Mouse (Mus musculus) intestine, postnatal 0 days (tissue): ENCODE data around the gene Fam43b. TPM values are rescaled to one million over a fixed set of nuclear protein-coding genes. Genes with fewer than 3 reads are reported as not detected.

Source experiments
- ATAC-seq: fragments of 200-750 bp; cut with Nextera tagmentation; 2 replicates; pipeline ENCODE4 v1.8.0; 2017; ENCODE audit warnings: mild to moderate bottlenecking, moderate TSS enrichment, moderate library complexity
- H3K27ac ChIP-seq: fragments of 300-500 bp; sonication (generic); 2 replicates; pipeline ENCODE4 v1.5.1; 2014; ENCODE audit warnings: mild to moderate bottlenecking, low read depth, low read length, moderate library complexity
- H3K27me3 ChIP-seq: fragments of 300-500 bp; sonication (generic); replicated peaks from 2 replicates; pipeline ENCODE4 v1.6.1; 2014; ENCODE audit warnings: low read length, mixed read lengths; ENCODE audit not compliant: control insufficient read depth, insufficient read depth
- H3K36me3 ChIP-seq: fragments of 300-500 bp; sonication (generic); 2 replicates; pipeline ENCODE4 v1.6.1; 2014; ENCODE audit warnings: mild to moderate bottlenecking, moderate library complexity; ENCODE audit not compliant: control insufficient read depth, insufficient read depth
- H3K4me1 ChIP-seq: fragments of 300-500 bp; sonication (generic); replicated peaks from 2 replicates; pipeline ENCODE4 v1.6.1; 2014; ENCODE audit warnings: antibody characterized with exemption, low read length, mixed read lengths; ENCODE audit not compliant: control insufficient read depth, insufficient read depth
- H3K4me2 ChIP-seq: fragments of 300-500 bp; sonication (generic); replicated peaks from 2 replicates; pipeline ENCODE4 v1.6.1; 2014; ENCODE audit warnings: low read depth, mild to moderate bottlenecking, moderate library complexity
- H3K4me3 ChIP-seq: fragments of 300-500 bp; sonication (generic); 2 replicates; pipeline ENCODE4 v1.5.1; 2014; ENCODE audit warnings: low read depth, low read length
- H3K9ac ChIP-seq: fragments of 300-500 bp; sonication (generic); 2 replicates; pipeline ENCODE4 v1.6.1; 2014; ENCODE audit warnings: mild to moderate bottlenecking, low read depth, low read length
- H3K9me3 ChIP-seq: fragments of 300-500 bp; sonication (generic); 2 replicates; pipeline ENCODE4 v1.6.1; 2016; ENCODE audit warnings: mixed run types; ENCODE audit not compliant: control insufficient read depth
- CTCF ChIP-seq: sonication (generic); IDR thresholded peaks from 2 replicates; pipeline ENCODE4 v1.5.1; 2016; ENCODE audit warnings: low read depth, mild to moderate bottlenecking, control low read depth, antibody characterized with exemption, moderate library complexity
- WGBS: fragments of 180-500 bp; shearing (Covaris S2); extraction: QIAGEN DNeasy Blood & Tissue Kit; methylation state at CpG from one replicate; pipeline ENCODE4 v1.1.7; 2014; 5-methylcytosine and 5-hydroxymethylcytosine counted together
- polyA plus RNA-seq: library from polyadenylated mRNA; unstranded; fragments of >200 nt; fragmentation: Nextera tagmentation; extraction: Ambion mirVana; gene quantifications from 2 replicates; pipeline ENCODE4 v1.2.1, GENCODE M21; 2015

Gene Fam43b
- polyA plus RNA-seq, 1 experiment from 2014 or later, result not detected

- no peak for ATAC-seq
- WGBS, result 84% methylated on average over 1 of the region's 1 CpGs
These were observed 49.0 kb downstream of the Fam43b start for GRCm38 (mm10) chr4:138347280-138347679.

GRCm38 (mm10) chr4:138344891-138345545 lies 51.3 kb downstream of the Fam43b start:
- no peak overlapping the region for H3K4me3 ChIP-seq
- H3K36me3 ChIP-seq, result no peaks in the 10 kb centered on the region
- no peak for TF ChIP-seq CTCF
- H3K9ac ChIP-seq, result no peak overlapping the region
- H3K27ac ChIP-seq, result no peak overlapping the region
- no peaks in the 10 kb centered on the region for H3K27me3 ChIP-seq
- WGBS, result 65% methylated on average over 9 of the region's 9 CpGs
- H3K4me1 ChIP-seq, result no peaks in the 10 kb centered on the region; the same call in 1 of the 2 replicates
- no peak for ATAC-seq
- H3K9me3 ChIP-seq, result no peaks in the 10 kb centered on the region
- H3K4me2 ChIP-seq, result no peak overlapping the region

More at GRCm38 (mm10) chr4:138347280-138347679, 49.0 kb downstream of the Fam43b start:
- Histone ChIP-seq H3K9me3 (no peaks in the 10 kb centered on the region), H3K27me3 (no peaks in the 10 kb centered on the region), H3K36me3 (no peaks in the 10 kb centered on the region), H3K4me3 (no peak overlapping the region), H3K4me2 (no peak overlapping the region), H3K9ac (no peak overlapping the region), H3K27ac (no peak overlapping the region), H3K4me1 (no peaks in the 10 kb centered on the region; the same call in 1 of the 2 replicates)
- TF ChIP-seq CTCF, result no peak

Other genes with a start within 250 kb of the Fam43b start
- 75.5 and 83.4 TPM in 2 replicates for gene Hp1bp3, start 180.2 kb downstream of the Fam43b start, polyA plus RNA-seq
- gene Sh2d5, start 146.1 kb downstream of the Fam43b start, polyA plus RNA-seq, result 0.21 and 0.33 TPM in 2 replicates
- 0.78 and 1.1 TPM in 2 replicates for gene Kif17, start 146.1 kb downstream of the Fam43b start, polyA plus RNA-seq
- gene Ddost, start 91.8 kb downstream of the Fam43b start, polyA plus RNA-seq, result 177 and 178 TPM in 2 replicates
- gene Pink1, start 70.2 kb downstream of the Fam43b start, polyA plus RNA-seq, result 65.8 and 71.7 TPM in 2 replicates
- gene Cda, start 28.5 kb downstream of the Fam43b start, polyA plus RNA-seq, result 37.5 and 41.7 TPM in 2 replicates
- gene Mul1, start 38.1 kb upstream of the Fam43b start, polyA plus RNA-seq, result 34.7 and 35.0 TPM in 2 replicates
- gene Camk2n1, start 57.8 kb upstream of the Fam43b start, polyA plus RNA-seq, result 10.9 and 12.2 TPM in 2 replicates
- gene Vwa5b1, start 239.4 kb upstream of the Fam43b start, polyA plus RNA-seq, result 0.16 and 0.17 TPM in 2 replicates